Comparison of ENCODE assay signal across 8 mouse cellular contexts in genomic region chr1:118388127-118388756, GRCm38 (mm10). TPM values are rescaled to one million over a fixed set of nuclear protein-coding genes. Genes with fewer than 3 reads are reported as not detected.
DNase-seq lines count a peak whose midpoint lies in the region; ATAC-seq lines count a peak whose summit lies in the region.

No protein-coding gene starts in this region.

- peak overlapping the region; percentile 93 for H3K4me3 ChIP-seq in hindbrain, embryonic 10.5 days

- H3K36me3 ChIP-seq in hindbrain, embryonic 10.5 days: peaks cover 12% of the 10 kb centered on the region

- no peaks in the 10 kb centered on the region for H3K27me3 ChIP-seq in hindbrain, embryonic 10.5 days (ENCODE audit: insufficient read depth, poor library complexity, severe bottlenecking)

- ATAC-seq in frontal cortex, adult (ENCODE audit: low TSS enrichment): peak; percentile 39

- under 1% methylated on average over 19 of the region's 19 CpGs for WGBS in hindbrain, embryonic 10.5 days

- H3K9me3 ChIP-seq in hindbrain, embryonic 10.5 days: no peaks in the 10 kb centered on the region

- H3K27ac ChIP-seq in hindbrain, embryonic 10.5 days: peak overlapping the region; percentile 97

- peaks cover 22% of the 10 kb centered on the region for H3K4me1 ChIP-seq in hindbrain, embryonic 10.5 days (replicated peaks)

- DNase-seq in Muller cell, postnatal 12 days (ENCODE audit: inconsistent ontology term): peak; percentile 66
- peak; percentile 57 for DNase-seq in cerebellum, adult 8-10 months
- peak; percentile 73 for DNase-seq in hindbrain, embryonic 10.5 days (ENCODE audit: low spot score)
- DNase-seq in layer of hippocampus, adult 9-10 months (ENCODE audit: low spot score): peak; percentile 41
- peak; percentile 81 for DNase-seq in lung, postnatal 25 days (ENCODE audit: low spot score)
- peak; percentile 54 for DNase-seq in retina, adult 2 months (ENCODE audit: low read depth, low spot score)
- peak; percentile 67 to 70 for DNase-seq in thymus, postnatal 36 days

RNA-seq across cellular contexts. Expression of gene Clasp1, which starts 0.6 kb away (rescaled TPM):
- polyA plus RNA-seq in hindbrain, embryonic 10.5 days (2016; fragmentation: Nextera tagmentation; extraction: Ambion mirVana): 95.3 and 97.6 TPM in 2 replicates

Comparison
In these comparisons a context has a peak if more than half of its experiments do, and no peak if none do; other contexts are left out.
1. Peak in every context shown above with its lines: DNase-seq, ATAC-seq, H3K4me3 ChIP-seq and H3K27ac ChIP-seq.